Mouse (Mus musculus): Measurements from ENCODE around the gene Ano10.
A peak's percentile ranks its signal among the peaks of the same experiment; 100 is the strongest.

The Ano10 gene

GRCm38 (mm10) chr9:122244080-122244799, 50.0 kb downstream of the Ano10 start:
- peak; percentile 62 for DNase-seq

GRCm38 (mm10) chr9:122243297-122243696, 50.9 kb downstream of the Ano10 start:
- no peak for DNase-seq

- no peak for DNase-seq
Observed at GRCm38 (mm10) chr9:122242856-122243255, 51.4 kb downstream of the Ano10 start.

- DNase-seq, result no peak
Observed at GRCm38 (mm10) chr9:122241812-122242400, 52.3 kb downstream of the Ano10 start.

GRCm38 (mm10) chr9:122240629-122241199, 53.5 kb downstream of the Ano10 start:
- no peak for DNase-seq

- DNase-seq, result no peak
Observed at GRCm38 (mm10) chr9:122234741-122235140, 59.5 kb downstream of the Ano10 start.

GRCm38 (mm10) chr9:122233972-122234345, 60.3 kb downstream of the Ano10 start:
- DNase-seq, result no peak

GRCm38 (mm10) chr9:122233316-122233971, 60.8 kb downstream of the Ano10 start:
- DNase-seq, result no peak

GRCm38 (mm10) chr9:122232912-122233311, 61.3 kb downstream of the Ano10 start:
- no peak for DNase-seq

- no peak for DNase-seq
Observed at GRCm38 (mm10) chr9:122230701-122231100, 63.5 kb downstream of the Ano10 start.

GRCm38 (mm10) chr9:122226419-122226818, 67.8 kb downstream of the Ano10 start:
- no peak for DNase-seq

GRCm38 (mm10) chr9:122225309-122225708, 68.9 kb downstream of the Ano10 start:
- DNase-seq, result no peak

- no peak for DNase-seq
Observed at GRCm38 (mm10) chr9:122223005-122223404, 71.2 kb downstream of the Ano10 start.

GRCm38 (mm10) chr9:122219934-122220333, 74.3 kb downstream of the Ano10 start:
- DNase-seq, result no peak

- no peak for DNase-seq
Observed at GRCm38 (mm10) chr9:122216945-122217529, 77.2 kb downstream of the Ano10 start.

- DNase-seq, result no peak
Observed at GRCm38 (mm10) chr9:122215118-122215517, 79.1 kb downstream of the Ano10 start.

GRCm38 (mm10) chr9:122208311-122208710, 85.9 kb downstream of the Ano10 start:
- peak; percentile 34 for DNase-seq

GRCm38 (mm10) chr9:122205543-122206200, 88.6 kb downstream of the Ano10 start:
- no peak for DNase-seq

GRCm38 (mm10) chr9:122204508-122204907, 89.7 kb downstream of the Ano10 start:
- DNase-seq, result no peak

- no peak for DNase-seq
Observed at GRCm38 (mm10) chr9:122199253-122199652, 95.0 kb downstream of the Ano10 start.

- DNase-seq, result no peak
Observed at GRCm38 (mm10) chr9:122198621-122199020, 95.6 kb downstream of the Ano10 start.

GRCm38 (mm10) chr9:122197021-122197420, 97.2 kb downstream of the Ano10 start:
- DNase-seq, result no peak
